ENCODE assay signal across 20 mouse cellular contexts in the genomic region with DNA sequence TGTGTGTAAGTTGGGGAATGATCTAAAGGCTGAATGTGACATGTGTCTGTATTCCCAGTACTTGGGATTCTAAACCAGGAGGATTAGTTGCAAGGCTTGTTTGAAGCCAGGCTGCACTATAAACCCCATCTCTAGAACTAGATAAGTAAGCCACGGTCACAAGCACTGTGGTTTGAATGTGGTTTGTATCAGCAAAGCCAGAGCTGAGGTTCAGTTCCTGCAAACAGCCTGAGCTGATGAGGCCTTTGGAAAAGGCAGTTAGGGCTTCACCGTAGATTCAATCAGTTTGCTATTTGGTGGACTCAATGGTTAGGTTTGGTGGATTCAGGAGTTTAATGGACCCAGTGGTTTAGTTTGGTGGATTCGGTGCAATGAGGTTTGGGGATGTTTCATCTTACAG. TPM values are rescaled to one million over a fixed set of nuclear protein-coding genes. Genes with fewer than 3 reads are reported as not detected.
"Had no signal": no experiment of that assay in that cellular context is flagged by ENCODE, and none has a peak within 500 bp of the region (broad histone marks: within the 10 kb centered on the region; RNA-seq: fewer than 3 reads in every experiment).

No protein-coding gene starts in this region.

- H3K27me3 ChIP-seq: liver, embryonic 15.5 days; lung, embryonic 15.5 days; midbrain, embryonic 13.5 days; midbrain, embryonic 15.5 days; neural tube, embryonic 12.5 days had no signal

- DNase-seq: liver, postnatal 0 days; lung, adult 2 months; lung, postnatal 14 days; lung, postnatal 36 days; retina, postnatal 1 day; right cerebral cortex, adult 18-20 months; right cerebral cortex, postnatal 14 days; thymus, adult 18-20 months; thymus, postnatal 14 days; thymus, postnatal 36 days had no signal

- H3K27ac ChIP-seq: liver, embryonic 15.5 days; lung, embryonic 15.5 days; macrophage; midbrain, embryonic 13.5 days; midbrain, embryonic 15.5 days; neural tube, embryonic 12.5 days had no signal

- ATAC-seq: liver, postnatal 0 days; lung, postnatal 0 days; midbrain, embryonic 13.5 days; midbrain, embryonic 15.5 days had no signal

- H3K4me1 ChIP-seq: liver, embryonic 15.5 days; lung, embryonic 15.5 days; midbrain, embryonic 15.5 days; neural tube, embryonic 12.5 days had no signal

- H3K9me3 ChIP-seq: liver, embryonic 15.5 days; lung, embryonic 15.5 days; midbrain, embryonic 13.5 days; midbrain, embryonic 15.5 days; neural tube, embryonic 12.5 days had no signal

- H3K9ac ChIP-seq: liver, embryonic 15.5 days; liver, postnatal 0 days; lung, embryonic 15.5 days; midbrain, embryonic 13.5 days; midbrain, embryonic 15.5 days; neural tube, embryonic 12.5 days had no signal

- H3K36me3 ChIP-seq: liver, embryonic 15.5 days; lung, embryonic 15.5 days; midbrain, embryonic 13.5 days; midbrain, embryonic 15.5 days; neural tube, embryonic 12.5 days had no signal

- H3K4me2 ChIP-seq: liver, embryonic 15.5 days; lung, embryonic 15.5 days; midbrain, embryonic 11.5 days; midbrain, embryonic 13.5 days; midbrain, embryonic 15.5 days; neural tube, embryonic 12.5 days had no signal

- H3K4me3 ChIP-seq: liver, embryonic 15.5 days; lung, embryonic 15.5 days; midbrain, embryonic 13.5 days; midbrain, embryonic 15.5 days; neural tube, embryonic 12.5 days had no signal

RNA-seq across cellular contexts. Expression of gene Lrrc18, which starts 39.7 kb away (rescaled TPM):
- total RNA-seq: megakaryocyte, adult 5-6 weeks had no signal
- polyA plus RNA-seq: macrophage; spleen, adult 2 months had no signal
